Mouse (Mus musculus) mouse trophoblast stem cell (cell line): ENCODE results near the gene Tm2d1.
"Not testable (repeated sequence)": the region's sequence is repeated elsewhere in the genome, so short reads cannot be mapped to it uniquely, and the experiment has no call there.

Experiments used
- in situ Hi-C, 2 experiments: fragments of 300-500 bp; cut with MseI, MboI; formaldehyde crosslinking; loops; 2 replicates in 1 of 2; 3 replicates in 1 of 2; pipeline ENCODE4 v1.15.1; 2025

Gene Tm2d1

DNA sequence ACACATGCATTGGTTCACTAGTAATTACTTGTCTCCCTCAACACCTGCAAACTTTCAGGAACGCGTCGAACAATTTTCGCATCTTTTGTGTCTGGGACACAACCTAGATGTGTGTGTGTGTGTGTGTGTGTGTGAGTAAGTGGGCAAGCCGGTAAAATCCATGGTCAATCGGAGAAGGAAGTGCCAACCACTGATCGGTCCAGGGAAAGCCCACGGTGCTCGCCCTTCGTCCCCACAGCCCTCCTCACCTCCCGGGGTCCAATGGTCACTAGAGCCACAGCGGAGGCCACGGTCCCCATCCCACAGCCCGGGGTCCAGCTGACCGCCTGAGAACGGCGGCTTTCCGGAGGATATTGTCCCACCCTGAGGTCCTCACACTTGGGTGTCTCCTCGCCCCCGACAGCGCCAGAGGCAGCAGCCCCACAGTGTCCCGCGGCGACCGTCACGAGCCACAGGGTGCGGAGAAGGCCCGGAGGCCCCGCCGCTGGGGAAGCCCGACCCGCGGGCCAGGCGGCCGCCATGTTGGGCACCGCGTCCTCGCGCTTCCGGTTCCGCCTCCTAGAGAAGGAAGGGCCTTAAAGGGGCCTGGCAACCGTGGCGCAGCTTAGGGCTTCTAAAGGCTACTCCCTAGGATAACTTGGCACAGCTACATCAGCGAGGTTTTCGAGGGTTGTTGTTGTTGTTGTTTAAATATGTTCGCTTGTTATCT is at the start of gene Tm2d1:
Tm2d1 (minus strand) TSS at position 591 of the 709 bp plus-strand sequence.
- in situ Hi-C loops = no loop called here

DNA sequence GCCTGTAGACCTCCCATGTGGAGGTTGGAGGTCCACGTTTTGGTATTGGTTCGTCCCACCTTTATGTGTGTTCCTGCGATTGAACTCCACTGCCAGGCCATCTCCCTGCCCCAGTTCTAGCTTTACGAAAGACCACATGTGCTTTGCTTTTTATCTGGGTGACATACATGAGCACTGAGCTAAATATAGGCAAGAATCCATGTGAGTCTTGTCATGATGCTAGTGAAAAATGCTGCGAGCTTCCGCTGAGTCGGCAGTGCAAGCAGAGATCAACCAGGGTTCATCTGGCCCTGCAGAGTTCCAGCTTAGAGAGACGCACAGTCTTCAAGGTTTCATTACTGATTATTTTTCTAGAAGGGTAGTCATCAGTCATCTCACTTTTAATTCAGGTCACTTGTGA is 45.3 kb upstream of the Tm2d1 start:
- in situ Hi-C loops = no loop called here

DNA sequence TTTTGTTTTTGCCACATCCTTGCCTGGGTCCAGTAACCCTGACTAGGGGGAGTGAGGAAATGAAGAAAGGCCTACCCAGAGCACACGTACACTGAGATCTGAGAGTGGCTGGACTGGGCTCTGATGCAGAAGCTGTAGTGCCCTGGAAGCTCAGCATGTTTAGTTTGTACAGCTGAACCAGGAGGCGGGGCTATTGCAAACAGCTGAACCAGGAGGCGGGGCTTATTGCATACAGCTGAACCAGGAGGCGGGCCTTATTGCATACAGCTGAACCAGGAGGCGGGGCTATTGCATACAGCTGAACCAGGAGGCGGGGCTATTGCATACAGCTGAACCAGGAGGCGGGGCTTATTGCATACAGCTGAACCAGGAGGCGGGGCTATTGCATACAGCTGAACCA is 32.0 kb upstream of the Tm2d1 start:
- in situ Hi-C loops = not testable (repeated sequence)

DNA sequence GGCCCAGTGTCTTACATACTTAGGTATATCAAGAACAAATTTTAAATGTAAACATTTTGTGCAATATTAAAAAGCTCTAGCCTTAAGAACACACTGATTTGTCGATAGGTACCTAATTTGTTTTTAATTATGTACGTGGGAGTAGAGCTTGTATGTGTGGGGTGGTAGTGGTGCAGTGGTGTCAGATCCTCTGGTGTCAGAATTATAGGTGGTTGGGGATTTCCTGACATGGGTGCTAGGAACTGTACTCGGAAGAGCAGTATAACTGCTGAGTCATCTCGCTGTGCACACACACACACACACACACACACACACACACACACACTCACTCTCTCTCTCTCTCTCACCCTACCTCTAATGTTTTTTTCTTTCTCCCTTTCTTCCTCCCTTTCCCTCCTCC is 25.3 kb upstream of the Tm2d1 start:
- in situ Hi-C loops = no loop called here

DNA sequence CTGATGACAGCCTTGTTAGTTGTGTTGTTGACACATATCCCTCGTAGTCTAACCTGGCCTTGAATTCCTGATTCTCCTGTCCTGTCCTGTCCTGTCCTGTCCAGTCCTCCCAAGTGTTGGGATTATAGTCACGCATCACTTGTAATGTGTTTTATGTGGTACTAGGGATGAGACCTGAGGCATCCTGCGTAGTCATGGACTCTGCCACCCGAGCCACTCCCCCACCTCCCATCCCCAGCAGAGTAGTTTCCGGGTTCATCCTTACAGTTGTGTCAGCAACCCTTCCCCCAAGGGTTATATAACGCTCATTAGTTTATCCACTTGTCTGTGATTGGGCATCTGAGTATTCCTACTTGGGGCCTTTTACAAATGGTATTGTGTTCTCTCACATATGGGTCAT is 21.3 kb upstream of the Tm2d1 start:
- in situ Hi-C loops = no loop called here

DNA sequence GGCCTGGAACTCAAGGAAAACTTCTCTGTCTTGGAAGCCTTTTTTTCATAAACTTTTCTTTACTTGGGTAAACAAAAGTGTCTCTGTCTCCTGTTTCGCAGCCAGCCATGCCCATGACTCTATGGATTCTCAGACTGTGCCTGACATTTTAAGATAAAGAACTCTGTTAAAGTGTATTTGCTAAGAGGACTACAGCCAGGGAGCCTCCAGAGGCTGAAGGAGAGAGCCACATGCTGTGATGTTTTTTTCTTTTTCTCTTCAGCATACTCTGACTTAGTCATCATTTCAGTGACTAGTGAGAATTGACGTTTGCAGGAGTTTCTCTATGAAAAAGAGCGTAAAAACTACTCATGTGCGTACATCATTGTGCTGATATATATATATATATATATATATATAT is 20.4 kb upstream of the Tm2d1 start:
- in situ Hi-C loops = no loop called here

DNA sequence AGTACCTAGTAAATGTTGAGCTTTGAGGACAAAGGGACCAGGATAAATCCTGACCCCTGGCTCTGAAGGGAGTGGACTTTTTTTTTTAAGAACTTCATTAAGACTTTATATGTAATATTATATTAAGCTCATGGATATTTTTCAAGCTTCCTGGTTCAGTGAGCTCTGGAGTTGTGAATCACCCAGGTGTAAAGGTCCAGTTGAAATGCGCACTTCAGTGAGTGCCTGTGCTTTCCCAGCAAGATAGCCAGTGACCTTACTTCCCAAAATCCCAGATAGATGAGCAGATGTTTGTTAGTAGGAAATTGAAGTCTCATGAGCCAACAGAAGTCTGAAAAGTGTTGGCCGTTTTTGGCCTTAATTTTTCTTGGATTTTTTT is 18.5 kb upstream of the Tm2d1 start:
- in situ Hi-C loops = no loop called here

DNA sequence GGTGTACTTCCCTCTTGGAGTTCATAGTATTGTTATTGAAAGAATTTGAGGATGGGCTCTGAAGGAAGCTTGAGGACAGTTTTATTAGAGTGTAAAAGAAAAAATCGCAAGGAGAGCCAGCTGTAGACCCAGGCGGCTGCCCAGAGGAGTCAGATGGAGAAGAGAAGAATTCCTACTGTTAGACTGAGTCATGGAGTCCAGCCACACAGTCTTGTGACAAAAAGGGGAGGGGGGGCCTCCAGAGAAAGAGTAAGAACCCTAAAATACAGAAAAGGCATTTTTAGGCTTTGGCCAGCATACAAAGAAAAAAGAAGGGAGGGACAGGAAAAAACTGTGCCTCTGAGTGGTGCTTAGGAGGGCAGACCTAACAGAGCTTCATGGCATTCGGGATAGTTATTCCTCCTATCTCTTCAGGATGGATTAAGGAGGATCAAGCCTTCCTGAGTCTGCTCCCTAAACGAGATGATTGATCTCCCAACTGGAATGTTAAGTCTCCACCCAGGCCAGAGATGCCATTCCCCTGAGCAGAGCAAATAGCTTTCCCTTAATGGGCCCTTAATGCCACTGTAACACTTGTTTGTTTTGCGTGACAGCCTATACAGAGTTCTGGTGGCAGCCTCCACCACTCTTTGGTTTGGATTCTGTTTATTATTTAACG is 17.9 kb upstream of the Tm2d1 start:
- in situ Hi-C loops = no loop called here

DNA sequence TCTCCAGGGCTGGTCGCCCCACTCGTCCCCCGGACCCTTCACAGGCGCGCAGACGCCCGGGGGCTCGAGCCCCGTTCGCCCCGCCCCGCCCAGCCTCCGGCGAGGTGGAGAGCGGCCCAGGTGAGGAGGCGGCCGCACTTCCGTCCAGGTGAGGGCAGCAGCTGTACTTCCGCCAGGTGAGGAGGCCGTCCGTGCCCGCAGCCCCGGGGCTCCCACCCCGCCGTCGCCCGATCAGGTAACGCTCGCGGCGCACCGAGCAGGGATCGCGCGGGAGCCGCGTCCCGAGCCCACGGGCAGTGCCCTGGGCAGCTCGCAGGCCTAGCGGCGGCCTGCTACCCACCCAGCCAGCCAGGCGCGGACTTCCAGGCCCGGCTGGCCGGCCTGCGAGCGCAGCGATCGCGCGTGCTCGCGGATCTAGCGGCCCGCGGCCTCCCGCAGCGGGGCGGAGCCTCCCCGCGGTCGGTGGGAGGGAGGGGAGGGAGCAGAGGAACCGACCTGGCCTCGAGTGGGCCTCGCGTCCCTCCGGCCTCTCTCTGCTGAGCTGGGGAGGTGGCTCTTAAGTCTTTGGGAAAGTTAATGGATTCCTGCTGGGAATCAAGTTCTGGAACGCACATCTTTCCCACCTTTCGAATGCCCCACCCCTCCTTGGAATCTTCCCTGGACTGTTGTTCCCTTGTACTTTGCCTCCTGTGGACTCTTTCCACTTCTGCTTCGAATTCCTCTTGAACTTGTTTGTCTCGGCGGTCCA is 12.8 kb upstream of the Tm2d1 start, which contains the start of gene Patj:
Patj (plus strand) TSS at position 96 of the 748 bp plus-strand sequence.
- in situ Hi-C loops = no loop called here

DNA sequence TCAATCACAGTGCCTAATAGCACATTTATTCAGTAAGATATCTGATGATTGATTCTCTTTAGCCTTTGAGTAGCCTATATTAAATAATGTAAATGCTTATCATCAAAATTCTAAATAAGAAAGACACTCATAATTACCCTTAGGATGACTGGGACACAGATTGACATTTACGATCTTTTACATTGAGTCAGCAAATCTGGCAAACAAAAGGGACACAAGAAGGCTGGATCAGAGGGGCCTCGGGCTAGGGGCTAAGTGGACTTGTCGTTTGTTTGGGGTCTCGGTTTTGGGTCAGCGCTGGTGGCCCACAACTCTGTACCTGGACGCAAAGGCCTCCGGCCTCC is 12.2 kb upstream of the Tm2d1 start:
- in situ Hi-C loops = no loop called here

DNA sequence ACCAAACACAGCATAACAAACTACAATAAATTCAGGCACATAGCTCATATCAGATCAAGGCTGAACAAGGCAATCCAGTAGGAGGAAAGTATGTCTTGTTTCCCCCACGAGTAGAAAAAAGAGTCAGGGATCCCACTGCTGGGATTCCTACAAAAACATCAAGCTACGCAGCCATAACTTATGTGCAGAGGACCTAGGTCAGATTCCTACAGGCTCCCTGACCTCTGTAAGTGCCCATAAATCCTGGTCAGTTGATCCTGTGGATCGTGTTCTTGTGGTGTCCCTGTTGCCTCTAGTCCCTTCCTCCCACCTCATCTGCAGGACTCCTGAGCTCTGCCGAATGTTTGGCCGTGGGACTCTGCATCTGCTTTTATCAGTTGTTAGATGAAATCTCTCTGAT is 1.9 kb upstream of the Tm2d1 start:
- in situ Hi-C loops = no loop called here

DNA sequence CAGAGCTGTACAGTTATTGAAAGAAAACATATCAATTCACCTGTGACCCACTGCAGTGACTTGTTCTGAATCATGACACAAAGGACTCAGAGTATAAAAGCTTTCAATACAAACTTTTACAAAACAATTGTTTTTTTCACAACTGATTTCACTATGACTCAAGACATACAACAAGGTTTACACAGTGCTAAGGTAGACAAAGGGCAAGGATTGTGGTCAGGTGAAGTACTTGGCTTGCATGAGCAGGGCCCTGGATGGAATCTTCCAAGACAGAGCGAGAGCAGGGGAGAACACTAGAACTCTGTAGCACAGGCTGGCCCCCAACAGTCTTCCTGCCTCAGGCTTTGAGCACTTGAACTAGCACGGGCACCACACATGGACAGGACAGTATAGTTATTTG is 6.2 kb downstream of the Tm2d1 start:
- in situ Hi-C loops = no loop called here

DNA sequence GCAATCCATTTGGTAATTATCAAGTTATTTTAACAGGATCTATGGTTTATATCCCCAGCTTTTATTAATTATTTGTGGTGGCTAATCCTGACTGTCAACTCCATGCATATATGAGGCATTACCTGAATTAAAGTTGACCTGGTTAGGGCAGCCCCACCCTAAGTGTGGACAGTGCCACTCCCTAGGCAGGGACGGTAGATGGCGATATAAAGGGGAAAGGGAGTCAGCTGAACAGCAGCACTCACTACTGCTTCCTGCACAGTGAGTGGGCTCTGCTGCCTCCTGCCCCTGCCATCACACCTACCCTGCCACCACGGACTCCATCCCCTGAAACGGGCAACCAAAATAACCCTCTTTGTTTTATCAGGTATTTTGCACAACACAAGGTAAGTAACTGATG is 7.7 kb downstream of the Tm2d1 start:
- in situ Hi-C loops = no loop called here

DNA sequence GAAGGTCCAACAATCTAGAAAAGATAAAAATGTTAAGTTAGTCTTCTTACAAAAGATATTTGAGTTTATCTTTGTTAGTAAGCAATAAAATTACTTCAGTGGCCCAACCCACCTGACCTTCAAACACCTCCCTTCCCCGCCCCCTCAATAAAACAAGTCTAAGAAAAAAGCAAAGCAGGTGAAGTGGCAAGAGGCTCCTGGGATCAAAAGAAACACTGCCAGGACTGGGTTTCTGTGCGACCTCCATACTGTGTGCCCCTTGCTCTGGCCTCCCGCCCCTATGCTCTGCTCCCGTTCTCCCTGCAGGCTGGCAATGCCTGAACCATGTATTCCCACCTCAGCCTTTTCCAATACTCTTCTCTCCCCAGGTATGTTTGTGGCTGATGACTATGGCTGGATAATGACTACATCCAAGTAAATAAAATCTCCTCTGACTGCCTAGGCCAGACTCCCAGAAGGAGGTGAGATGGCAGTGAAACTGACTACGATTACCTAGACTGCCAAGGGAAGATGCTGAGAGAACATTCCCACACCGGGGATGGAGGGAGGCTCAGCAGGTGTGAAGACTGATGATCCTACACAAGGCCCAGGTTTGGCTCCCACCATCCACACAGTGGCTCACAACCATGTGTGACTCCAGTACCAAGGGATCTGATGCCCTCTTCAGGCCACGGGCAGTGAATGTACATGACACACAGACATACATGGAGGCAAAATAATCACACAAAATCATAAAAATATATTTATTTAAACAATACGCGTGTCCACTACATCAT is 24.9 kb downstream of the Tm2d1 start:
- in situ Hi-C loops = no loop called here

DNA sequence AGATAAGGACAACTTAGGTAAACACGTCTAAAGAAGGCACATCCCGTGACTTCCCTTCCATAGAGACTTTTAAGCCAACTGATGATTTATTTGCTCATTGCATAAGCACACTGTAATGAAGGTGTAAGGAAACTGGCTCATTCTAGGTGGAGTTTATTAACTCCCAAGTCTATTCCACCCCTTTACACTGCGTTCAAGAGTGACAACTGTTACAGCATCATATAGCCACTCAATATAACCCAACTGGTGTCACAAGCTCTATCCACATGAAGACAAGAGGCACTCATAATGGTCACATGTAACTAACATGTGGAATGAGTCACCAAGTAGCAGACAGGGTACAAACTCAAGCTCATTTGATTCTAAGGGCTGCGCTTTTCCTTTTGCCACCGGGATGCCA is 34.5 kb downstream of the Tm2d1 start:
- in situ Hi-C loops = no loop called here

DNA sequence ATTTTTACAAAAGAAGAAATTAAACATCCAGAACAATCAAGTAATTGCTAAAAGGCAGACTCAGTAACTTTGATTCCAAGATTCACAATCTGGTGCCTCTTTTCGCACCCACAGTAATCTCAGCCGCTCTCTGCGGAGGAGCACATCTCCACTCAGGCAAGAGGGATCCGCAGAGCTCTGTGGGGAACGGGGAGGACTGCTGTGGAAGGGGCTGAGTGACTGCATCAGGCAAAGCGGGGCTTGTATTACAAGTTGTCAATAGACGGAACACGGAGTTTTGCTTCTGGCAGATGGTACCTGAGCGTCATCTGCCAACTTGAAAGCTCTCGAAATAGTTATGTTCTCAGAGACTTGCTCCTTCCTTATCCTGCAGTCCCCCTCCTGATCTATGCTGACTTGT is 37.3 kb downstream of the Tm2d1 start:
- in situ Hi-C loops = no loop called here

DNA sequence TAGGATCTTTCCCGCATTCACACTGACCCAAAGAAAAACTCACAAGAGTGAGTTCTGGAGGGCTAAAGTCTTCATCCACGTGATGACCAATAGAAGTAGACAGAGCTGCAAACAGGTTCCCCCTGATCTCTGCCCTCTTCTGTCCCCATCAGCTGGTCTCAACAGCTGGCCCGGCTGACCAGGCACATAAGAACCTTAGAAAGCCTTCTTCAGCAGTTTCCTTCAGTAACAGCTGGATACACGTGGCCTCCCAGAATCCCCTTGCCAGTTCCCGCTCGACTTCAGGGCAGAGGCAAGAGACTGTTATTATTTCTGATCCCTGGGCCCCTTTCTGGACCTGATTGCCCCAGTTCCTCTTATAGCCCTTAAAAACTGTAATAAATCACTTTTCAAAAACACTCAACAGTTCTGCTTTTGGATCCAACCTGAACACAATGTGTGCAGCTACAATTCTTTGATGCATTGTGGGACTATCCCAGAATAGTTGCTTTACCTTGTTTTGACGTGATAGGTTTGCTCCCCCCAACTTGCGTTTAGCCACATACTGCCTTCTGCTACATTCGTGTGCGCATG is 43.0 kb downstream of the Tm2d1 start:
- in situ Hi-C loops = no loop called here

DNA sequence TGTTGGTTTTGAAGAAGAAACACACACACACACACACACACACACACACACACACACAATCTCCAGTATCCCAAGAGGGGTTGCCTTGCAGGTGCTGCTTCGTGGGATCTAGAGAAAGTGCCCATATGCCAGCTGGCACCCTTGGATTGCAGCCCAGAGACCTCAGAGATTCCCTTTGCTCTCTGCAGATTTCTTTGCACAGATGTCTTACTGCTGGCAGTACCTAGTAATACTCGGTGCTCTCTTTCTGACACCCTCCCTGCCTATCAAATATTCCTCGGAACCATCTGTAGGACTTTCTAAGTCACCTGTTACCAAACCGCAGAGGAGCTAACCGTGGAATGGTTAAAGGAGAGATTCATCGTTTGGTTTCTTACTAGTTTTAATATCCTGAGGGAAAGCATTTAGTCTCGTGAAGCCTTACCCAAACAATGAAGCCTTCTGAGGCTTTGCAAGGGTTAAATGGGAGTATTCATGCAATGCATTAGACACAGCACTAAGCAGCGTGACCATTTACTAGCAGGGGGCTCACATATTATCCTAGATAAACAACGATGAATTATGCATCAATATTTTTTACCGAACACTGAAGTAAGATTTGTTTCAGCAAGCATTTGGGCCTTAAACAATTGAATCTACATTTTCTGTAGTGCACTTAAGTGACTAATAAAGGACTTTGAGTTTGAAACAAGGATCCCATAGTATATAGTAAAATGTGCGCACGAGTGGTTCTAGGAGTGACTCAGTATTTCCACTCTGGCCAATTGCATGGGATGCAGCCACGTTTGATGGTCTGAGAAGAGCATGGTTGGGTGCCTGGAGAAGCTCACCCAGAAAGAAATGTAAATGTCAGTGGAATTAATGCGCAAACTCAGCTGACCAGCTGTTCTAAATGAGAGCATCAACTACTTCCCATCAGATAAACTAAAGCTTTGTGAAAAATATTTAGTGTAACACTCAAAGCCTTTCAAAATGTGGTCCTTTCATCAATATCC is 44.2 kb downstream of the Tm2d1 start:
- in situ Hi-C loops = no loop called here

DNA sequence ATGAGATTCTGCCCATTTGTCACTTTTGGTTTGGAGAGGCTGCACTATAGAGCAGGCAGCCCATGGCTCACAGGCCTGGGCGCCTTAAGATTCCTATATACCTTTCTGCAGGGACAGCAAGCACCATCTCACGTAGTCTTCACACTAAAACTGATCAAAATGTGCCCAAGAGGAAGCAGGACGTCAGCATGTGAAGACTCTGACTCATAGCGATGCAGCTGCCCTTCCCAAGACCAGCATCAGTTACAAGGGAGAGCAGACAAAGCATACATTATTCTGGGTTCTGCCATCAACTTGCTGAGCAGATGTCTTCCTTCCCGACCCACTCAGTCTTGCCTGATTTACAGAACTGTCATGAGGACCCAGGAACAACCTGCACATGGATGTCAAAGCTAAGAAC is 45.9 kb downstream of the Tm2d1 start:
- in situ Hi-C loops = no loop called here

DNA sequence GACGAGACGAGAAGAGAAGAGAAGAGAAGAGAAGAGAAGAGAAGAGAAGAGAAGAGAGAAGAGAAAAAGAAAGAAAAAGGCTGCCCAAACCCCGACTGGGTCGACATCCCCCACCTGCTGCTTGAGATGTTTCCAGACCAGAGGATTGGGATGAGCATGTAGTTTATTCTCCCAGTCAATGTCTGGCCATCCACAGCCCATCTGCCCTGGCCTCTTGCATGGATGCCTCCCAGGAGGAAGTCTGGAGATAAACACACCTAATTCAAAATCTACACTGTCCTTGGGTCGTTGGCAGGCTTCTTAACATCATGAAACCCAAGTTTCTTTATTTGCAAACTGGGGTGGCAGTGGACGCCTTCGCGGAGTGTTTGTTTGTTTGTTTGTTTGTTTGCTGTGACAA is 47.4 kb downstream of the Tm2d1 start:
- in situ Hi-C loops = no loop called here

DNA sequence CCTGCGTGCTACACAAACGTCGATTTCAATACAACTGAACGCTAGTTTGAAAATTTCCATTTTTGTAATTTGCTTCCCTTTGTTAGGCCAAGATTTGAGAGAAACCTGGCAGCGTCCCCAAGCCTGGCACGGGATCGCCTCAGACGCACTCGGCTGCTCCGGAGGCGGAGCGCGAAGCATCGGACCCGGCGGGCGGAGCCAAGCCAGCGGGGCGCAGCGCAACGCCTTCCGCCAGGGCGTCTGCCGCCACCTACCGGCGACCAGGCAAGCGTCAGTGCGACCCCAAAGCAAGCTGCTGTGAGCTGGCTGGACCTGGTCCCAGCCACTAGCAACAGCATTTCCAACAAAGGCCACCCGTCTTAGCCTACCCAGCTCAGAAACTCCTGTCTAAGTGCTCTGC is 60.9 kb downstream of the Tm2d1 start:
- in situ Hi-C loops = loop anchor here (10.0 kb wide), 2 partner anchors 567 to 747 kb away; no protein-coding TSS in a partner anchor
